Mouse (Mus musculus): Measurements from ENCODE around the gene Ablim1.

GRCm38 (mm10) chr19:57169485-57169884, 145.2 kb downstream of the Ablim1 start:
- no peak for TF ChIP-seq CTCF (IDR thresholded peaks at IDR 0.05; ENCODE audit: control insufficient read depth, insufficient read depth, insufficient read length)
- TF ChIP-seq USF1 (IDR thresholded peaks at IDR 0.05; ENCODE audit: low read depth) = no peak
- TF ChIP-seq MYOG (IDR thresholded peaks at IDR 0.05; ENCODE audit: control insufficient read depth, extremely low read depth, insufficient read length) = no peak
- TF ChIP-seq CEBPB (IDR thresholded peaks at IDR 0.05; ENCODE audit: low read depth) = no peak
- TF ChIP-seq MAX (IDR thresholded peaks at IDR 0.05) = no peak
- TF ChIP-seq MYOD1 (IDR thresholded peaks at IDR 0.05; ENCODE audit: control insufficient read depth, insufficient read length, low read depth) = no peak
- no peak for TF ChIP-seq FOSL1 (IDR thresholded peaks at IDR 0.05; ENCODE audit: insufficient read depth, low read length, poor library complexity, severe bottlenecking)

All from C2C12 (cell line).